Mouse (Mus musculus) midbrain, embryonic 12.5 days (tissue): ENCODE data around the gene Oaz2. TPM values are rescaled to one million over a fixed set of nuclear protein-coding genes. Genes with fewer than 3 reads are reported as not detected.
A peak's percentile ranks its signal among the peaks of the same experiment; 100 is the strongest.
"Not testable (repeated sequence)": the region's sequence is repeated elsewhere in the genome, so short reads cannot be mapped to it uniquely, and the experiment has no call there.

ENCODE experiments used
- ATAC-seq: fragments of 200-750 bp; cut with Nextera tagmentation; 2 replicates; pipeline ENCODE4 v1.8.0; 2017; ENCODE audit warnings: low read depth, moderate TSS enrichment, moderate library complexity; ENCODE audit not compliant: low FRiP score
- H3K27ac ChIP-seq: fragments of 300-500 bp; sonication (generic); replicated peaks from 2 replicates; pipeline ENCODE4 v1.5.1; 2016; ENCODE audit warnings: mild to moderate bottlenecking
- H3K27me3 ChIP-seq: fragments of 300-500 bp; sonication (generic); 2 replicates; pipeline ENCODE4 v1.6.1; 2016; ENCODE audit warnings: mild to moderate bottlenecking
- H3K36me3 ChIP-seq: fragments of 300-500 bp; sonication (generic); 2 replicates; pipeline ENCODE4 v1.6.1; 2016
- H3K4me1 ChIP-seq: fragments of 300-500 bp; sonication (generic); 2 replicates; pipeline ENCODE4 v1.6.1; 2016
- H3K4me2 ChIP-seq: fragments of 300-500 bp; sonication (generic); replicated peaks from 2 replicates; pipeline ENCODE4 v1.6.1; 2016; ENCODE audit warnings: mild to moderate bottlenecking, moderate library complexity
- H3K4me3 ChIP-seq: fragments of 300-500 bp; sonication (generic); 2 replicates; pipeline ENCODE4 v1.5.1; 2016; ENCODE audit warnings: mild to moderate bottlenecking
- H3K9ac ChIP-seq: fragments of 300-500 bp; sonication (generic); replicated peaks from 2 replicates; pipeline ENCODE4 v1.6.1; 2016; ENCODE audit warnings: mild to moderate bottlenecking, moderate library complexity
- H3K9me3 ChIP-seq: fragments of 300-500 bp; sonication (generic); 2 replicates; pipeline ENCODE4 v1.6.1; 2016; ENCODE audit warnings: mild to moderate bottlenecking
- WGBS: fragments of 180-500 bp; shearing (Covaris S2); methylation state at CpG from one replicate; pipeline ENCODE4 v1.1.7; 2016; 5-methylcytosine and 5-hydroxymethylcytosine counted together
- polyA plus RNA-seq: library from polyadenylated mRNA; unstranded; fragments of >200 nt; fragmentation: Nextera tagmentation; extraction: Ambion mirVana; gene quantifications from 2 replicates; pipeline ENCODE4 v1.2.1, GENCODE M21; 2016

The Oaz2 gene
- polyA plus RNA-seq, 1 experiment from 2014 or later: 262 TPM

DNA sequence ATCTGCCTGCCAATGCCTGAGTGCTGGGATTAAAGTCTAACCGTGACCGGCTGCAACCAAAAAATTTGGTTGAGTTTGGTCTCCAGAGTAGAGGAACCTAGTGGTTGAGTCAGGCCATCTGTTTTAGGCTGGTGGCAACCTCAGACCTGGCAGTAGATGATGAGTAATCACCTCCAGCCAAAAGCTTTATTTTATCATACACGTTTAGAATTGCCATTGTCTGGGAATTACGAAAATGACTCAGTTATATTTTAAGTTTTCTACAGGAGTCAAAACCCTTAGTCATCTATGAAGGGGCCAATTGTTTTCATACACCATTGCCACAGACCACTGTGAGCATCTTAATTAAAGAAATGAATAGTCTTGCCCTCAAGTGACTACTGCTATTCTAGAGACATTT, 30.9 kb upstream of the Oaz2 start:
- peaks cover 40% of the 10 kb centered on the region for H3K27me3 ChIP-seq
- H3K9me3 ChIP-seq: no peaks in the 10 kb centered on the region
- 88% methylated on average over 4 of the region's 4 CpGs for WGBS
- ATAC-seq: no peak
- H3K36me3 ChIP-seq: no peaks in the 10 kb centered on the region
- no peak overlapping the region for H3K9ac ChIP-seq
- H3K4me3 ChIP-seq: no peak overlapping the region
- no peak overlapping the region for H3K4me2 ChIP-seq
- no peak overlapping the region for H3K27ac ChIP-seq
- peaks cover 12% of the 10 kb centered on the region for H3K4me1 ChIP-seq

DNA sequence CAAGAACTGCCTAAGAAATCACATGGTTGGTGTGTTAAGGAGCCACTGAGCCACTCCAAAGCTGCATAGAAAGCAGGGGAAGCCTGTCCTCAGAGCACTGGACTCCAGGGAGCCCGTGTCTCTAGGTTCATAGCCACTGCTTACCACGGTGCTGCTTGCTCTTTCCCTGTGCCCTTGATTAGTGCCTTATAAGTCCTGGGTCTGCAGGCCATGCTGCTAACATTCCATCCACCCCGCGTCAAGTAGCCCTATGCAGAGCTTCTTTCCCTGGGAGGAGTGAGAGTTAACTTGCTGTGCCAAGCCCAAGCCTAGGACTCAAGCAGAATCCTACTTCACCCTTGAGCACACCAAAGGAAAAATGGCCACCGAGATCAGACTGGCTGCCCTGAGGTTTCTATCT, 28.7 kb upstream of the Oaz2 start:
- H3K9ac ChIP-seq: no peak overlapping the region
- H3K9me3 ChIP-seq: no peaks in the 10 kb centered on the region
- H3K4me3 ChIP-seq: no peak overlapping the region
- 60% methylated on average over 5 of the region's 5 CpGs for WGBS
- peaks cover 12% of the 10 kb centered on the region for H3K4me1 ChIP-seq
- no peak overlapping the region for H3K4me2 ChIP-seq
- no peak for ATAC-seq
- peaks cover 20% of the 10 kb centered on the region for H3K27me3 ChIP-seq
- H3K27ac ChIP-seq: no peak overlapping the region
- no peaks in the 10 kb centered on the region for H3K36me3 ChIP-seq

DNA sequence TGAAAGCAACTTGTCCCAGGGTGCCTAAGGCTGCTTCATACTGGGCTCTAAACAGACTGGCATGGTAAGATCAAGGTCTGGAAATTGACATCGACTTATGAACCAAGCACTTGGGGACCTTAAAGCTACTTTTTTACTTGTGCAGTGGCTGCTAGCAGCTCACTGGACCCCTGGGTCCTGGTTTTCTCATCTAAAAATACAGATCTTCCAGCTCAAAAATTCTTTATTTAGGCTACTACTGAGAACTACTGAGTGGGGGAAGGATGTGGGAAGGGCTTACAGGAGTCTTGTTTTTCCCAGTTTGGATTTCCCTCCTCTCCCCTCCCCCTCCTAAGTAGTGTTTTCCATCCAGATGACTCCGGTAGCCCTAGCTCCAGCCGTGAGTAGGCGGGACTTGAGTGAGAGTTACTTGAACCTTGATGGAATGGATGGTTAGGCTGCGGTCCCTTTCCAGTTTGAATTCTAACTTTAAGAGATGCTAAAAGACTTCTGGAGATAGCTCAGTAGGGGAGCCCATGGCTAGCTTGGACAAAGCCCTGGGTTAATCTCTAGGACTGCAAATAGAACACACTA, 26.9 kb upstream of the Oaz2 start:
- no peak overlapping the region for H3K4me3 ChIP-seq
- ATAC-seq: no peak
- no peaks in the 10 kb centered on the region for H3K36me3 ChIP-seq
- no peak overlapping the region for H3K9ac ChIP-seq
- 4% methylated on average over 5 of the region's 5 CpGs for WGBS
- peaks cover 12% of the 10 kb centered on the region for H3K4me1 ChIP-seq
- H3K27me3 ChIP-seq: peaks cover 20% of the 10 kb centered on the region
- H3K27ac ChIP-seq: no peak overlapping the region
- peak overlapping the region; percentile 17; the same call in 1 of the 2 replicates for H3K4me2 ChIP-seq
- H3K9me3 ChIP-seq: no peaks in the 10 kb centered on the region

DNA sequence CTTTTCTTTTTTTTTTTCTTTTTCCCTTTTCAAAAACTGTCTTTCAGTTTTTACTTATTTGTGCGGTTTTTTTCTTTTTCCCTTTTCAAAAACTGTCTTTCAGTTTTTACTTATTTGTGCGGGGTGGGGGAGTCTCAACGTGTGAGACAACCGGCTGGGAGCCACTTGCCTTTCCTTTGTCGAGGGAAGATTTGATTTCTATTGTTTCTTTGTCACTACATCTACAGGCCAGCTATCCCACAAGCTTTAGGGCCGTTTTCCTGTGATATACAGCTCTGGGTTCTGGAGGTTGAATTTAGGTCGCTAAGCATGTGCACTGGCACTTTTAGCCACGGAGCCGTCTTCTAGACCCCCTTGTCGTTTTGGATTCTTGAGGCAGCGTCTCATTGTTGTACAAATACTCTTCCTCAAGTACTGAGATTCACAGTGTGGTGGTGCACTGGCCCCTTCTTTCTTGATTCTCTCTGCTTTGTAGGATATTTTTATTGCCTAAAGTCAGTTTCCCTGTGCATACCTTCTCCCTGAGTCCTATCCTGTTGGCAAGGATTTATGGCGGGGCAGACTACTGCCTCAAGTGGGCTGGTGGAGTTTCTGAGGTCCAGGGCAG, 26.3 kb upstream of the Oaz2 start:
- H3K4me3 ChIP-seq: no peak overlapping the region
- no peaks in the 10 kb centered on the region for H3K36me3 ChIP-seq
- H3K4me2 ChIP-seq: peak overlapping the region; percentile 25
- WGBS: 9% methylated on average over 12 of the region's 12 CpGs
- peaks cover 12% of the 10 kb centered on the region for H3K4me1 ChIP-seq
- H3K9me3 ChIP-seq: no peaks in the 10 kb centered on the region
- no peak overlapping the region for H3K9ac ChIP-seq
- H3K27me3 ChIP-seq: peaks cover 20% of the 10 kb centered on the region
- ATAC-seq: no peak
- H3K27ac ChIP-seq: no peak overlapping the region

DNA sequence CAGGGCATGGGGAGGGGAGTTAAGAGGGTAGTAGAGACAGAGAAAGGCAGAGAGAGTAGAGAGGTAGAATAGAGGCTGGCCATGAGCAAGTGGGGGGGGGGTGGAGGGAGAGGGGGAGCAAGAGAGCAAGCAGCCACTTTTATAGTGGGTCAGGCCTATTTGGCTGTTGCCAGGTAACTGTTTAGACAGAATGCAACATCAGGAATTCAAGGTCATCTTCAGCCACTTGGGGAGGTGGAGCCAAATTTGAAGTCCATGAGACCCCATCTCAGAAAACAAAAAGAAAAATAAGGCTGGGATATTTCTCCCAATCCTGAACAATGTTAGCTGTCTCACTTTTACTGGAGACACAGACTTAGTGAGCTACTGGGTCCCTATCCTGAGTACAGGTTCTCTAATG, 25.3 kb upstream of the Oaz2 start:
- ATAC-seq: no peak

DNA sequence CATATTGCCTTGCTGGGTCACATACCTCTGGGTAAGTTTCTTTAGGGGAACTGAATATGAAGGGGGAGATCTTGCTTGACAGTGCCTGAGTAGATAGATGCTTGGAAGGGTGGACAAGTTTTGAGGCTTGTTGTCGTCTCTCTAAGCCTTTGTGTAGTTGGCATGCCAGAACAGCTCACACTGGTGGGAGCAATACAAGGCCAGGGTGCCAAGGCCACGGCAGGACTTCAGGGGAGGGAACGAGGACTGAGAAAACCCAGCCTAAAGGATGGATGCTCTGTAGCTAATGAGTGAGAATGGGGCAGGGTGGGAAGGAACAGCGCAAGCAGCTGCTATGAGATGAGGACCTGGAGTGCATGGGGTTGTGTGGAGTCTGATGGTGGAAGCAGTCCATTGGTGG, 22.8 kb upstream of the Oaz2 start:
- no peak overlapping the region for H3K4me3 ChIP-seq
- no peak overlapping the region for H3K4me2 ChIP-seq
- no peaks in the 10 kb centered on the region for H3K36me3 ChIP-seq
- WGBS: 92% methylated on average over 4 of the region's 4 CpGs
- H3K27me3 ChIP-seq: peaks cover 8% of the 10 kb centered on the region
- peaks cover 12% of the 10 kb centered on the region for H3K4me1 ChIP-seq
- no peaks in the 10 kb centered on the region for H3K9me3 ChIP-seq
- ATAC-seq: no peak
- H3K9ac ChIP-seq: no peak overlapping the region
- no peak overlapping the region for H3K27ac ChIP-seq

More for the DNA sequence above, 25.3 kb upstream of the Oaz2 start:
- H3K4me1 ChIP-seq: peaks cover 12% of the 10 kb centered on the region
- no peak overlapping the region for H3K9ac ChIP-seq
- no peak overlapping the region for H3K4me2 ChIP-seq
- no peak overlapping the region for H3K27ac ChIP-seq
- H3K27me3 ChIP-seq: peaks cover 20% of the 10 kb centered on the region
- H3K36me3 ChIP-seq: no peaks in the 10 kb centered on the region
- no peak overlapping the region for H3K4me3 ChIP-seq
- H3K9me3 ChIP-seq: no peaks in the 10 kb centered on the region

DNA sequence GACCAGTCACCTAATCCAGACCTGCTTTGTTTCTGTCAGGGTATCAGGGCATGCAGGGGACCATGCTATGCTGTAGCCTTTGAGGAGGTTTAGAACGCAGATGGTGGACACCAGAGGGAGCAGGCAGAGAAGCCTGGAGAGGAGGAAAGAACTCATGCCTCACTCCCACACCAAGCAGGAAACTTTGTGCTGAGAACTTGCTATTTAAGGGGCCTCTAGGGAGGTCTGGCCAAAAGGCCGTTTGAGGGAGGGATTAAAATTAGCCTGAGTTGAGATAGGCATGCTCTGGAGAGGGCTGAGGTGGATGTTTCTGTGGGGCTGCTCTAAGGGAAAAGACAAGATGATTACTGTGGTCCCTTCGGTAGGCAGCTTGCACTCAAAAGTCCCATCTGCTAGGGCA, 21.8 kb upstream of the Oaz2 start:
- Histone ChIP-seq H3K27ac (no peak overlapping the region), H3K36me3 (no peaks in the 10 kb centered on the region), H3K27me3 (no peaks in the 10 kb centered on the region), H3K4me2 (no peak overlapping the region), H3K4me3 (no peak overlapping the region), H3K9ac (no peak overlapping the region), H3K9me3 (no peaks in the 10 kb centered on the region), H3K4me1 (peaks cover 7% of the 10 kb centered on the region)
- ATAC-seq: no peak
- 60% methylated on average over 3 of the region's 3 CpGs for WGBS

DNA sequence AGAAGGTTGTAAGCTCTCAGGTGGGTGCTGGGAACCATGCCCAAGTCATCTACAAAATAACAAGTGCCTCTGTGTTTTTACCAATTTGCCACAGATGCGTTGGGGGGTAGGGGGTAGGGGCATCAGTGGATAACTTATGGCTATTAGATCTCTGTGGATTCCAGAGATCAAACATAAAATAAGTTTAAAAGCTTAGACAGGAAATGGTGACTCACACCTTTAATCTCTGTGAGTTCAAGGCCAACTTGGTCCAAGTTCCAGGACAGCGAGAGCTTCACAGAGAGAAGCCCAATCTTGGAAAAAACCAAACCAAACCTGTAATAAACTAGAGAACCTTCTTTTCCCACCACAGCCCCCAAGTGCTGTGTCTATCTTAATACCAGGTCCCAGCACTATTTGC, 21.0 kb upstream of the Oaz2 start:
- WGBS: 94% methylated on average over 2 of the region's 2 CpGs
- Histone ChIP-seq H3K27me3 (no peaks in the 10 kb centered on the region), H3K4me1 (peaks cover 1% of the 10 kb centered on the region; the same call in 1 of the 2 replicates), H3K9ac (no peak overlapping the region), H3K27ac (no peak overlapping the region), H3K4me3 (no peak overlapping the region), H3K9me3 (no peaks in the 10 kb centered on the region), H3K4me2 (no peak overlapping the region), H3K36me3 (no peaks in the 10 kb centered on the region)
- ATAC-seq: no peak

DNA sequence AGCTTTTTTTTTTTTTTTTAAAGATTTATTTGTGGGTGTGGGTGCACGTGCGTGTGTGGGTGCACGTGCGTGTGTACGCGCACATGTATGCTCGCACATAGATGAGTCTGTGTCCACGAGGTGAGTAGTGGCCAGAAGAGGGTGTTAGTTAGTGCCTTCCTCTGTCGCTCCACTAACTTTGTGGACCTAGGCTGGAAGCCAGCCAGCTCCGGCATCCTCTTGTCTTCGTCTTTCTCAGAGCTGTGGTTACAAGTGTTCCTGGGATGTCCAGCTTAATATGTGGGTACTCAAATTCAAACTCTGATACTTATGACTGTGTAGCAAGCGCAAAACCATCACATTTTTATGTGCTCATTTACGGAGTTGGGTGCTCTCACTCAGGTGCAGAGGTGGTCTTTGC, 19.1 kb upstream of the Oaz2 start:
- no peak for ATAC-seq
- H3K4me3 ChIP-seq: no peak overlapping the region
- no peak overlapping the region for H3K9ac ChIP-seq
- no peaks in the 10 kb centered on the region for H3K9me3 ChIP-seq
- H3K27me3 ChIP-seq: no peaks in the 10 kb centered on the region
- no peaks in the 10 kb centered on the region for H3K36me3 ChIP-seq
- H3K4me1 ChIP-seq: no peaks in the 10 kb centered on the region
- no peak overlapping the region for H3K4me2 ChIP-seq
- WGBS: 94% methylated on average over 13 of the region's 13 CpGs
- no peak overlapping the region for H3K27ac ChIP-seq

DNA sequence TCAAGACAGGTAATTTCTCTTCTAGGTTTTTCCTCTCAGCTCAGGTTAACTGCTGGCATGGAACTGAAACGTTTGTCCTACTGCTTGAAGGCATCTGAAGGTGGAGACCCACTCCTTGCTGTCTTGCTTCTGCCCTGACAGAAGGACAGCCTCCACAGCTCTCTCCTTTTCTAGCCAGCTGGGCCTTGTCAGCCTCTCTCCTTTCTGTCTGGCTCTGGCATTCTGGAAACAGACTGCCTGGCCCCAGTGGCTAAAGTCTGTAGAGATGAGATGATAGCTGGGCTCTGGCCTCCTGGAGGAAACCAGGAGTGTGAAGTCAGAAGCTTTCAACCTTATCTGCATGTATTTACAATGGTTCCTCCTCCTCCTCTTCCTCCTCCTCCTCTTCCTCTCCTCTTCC, 17.8 kb upstream of the Oaz2 start:
- no peaks in the 10 kb centered on the region for H3K27me3 ChIP-seq
- H3K27ac ChIP-seq: no peak overlapping the region
- no peaks in the 10 kb centered on the region for H3K4me1 ChIP-seq
- H3K9ac ChIP-seq: 0 out of 2 replicates have a peak overlapping the region, but pooled peaks have one; percentile 0
- H3K4me3 ChIP-seq: no peak overlapping the region
- H3K4me2 ChIP-seq: no peak overlapping the region
- H3K36me3 ChIP-seq: no peaks in the 10 kb centered on the region
- no peaks in the 10 kb centered on the region for H3K9me3 ChIP-seq
- ATAC-seq: no peak
- WGBS: 70% methylated on average over 1 of the region's 1 CpGs

DNA sequence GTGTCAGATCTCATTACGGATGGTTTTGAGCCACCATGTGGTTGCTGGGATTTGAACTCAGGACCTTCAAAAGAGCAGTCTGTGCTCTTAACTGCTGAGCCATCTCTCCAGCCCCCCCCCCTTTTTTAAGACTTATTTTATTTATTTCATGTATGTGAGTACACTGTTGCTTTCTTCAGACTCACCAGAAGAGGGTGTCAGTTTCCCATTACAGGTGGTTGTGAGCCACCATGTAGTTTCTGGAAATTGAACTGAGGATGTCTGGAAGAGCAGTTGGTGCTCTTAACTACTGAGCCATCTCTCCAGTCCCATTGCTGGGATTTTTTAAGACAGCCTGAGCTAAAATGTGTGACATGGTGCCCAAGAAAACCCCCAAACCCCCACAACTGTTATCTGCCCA, 15.8 kb upstream of the Oaz2 start:
- not testable (repeated sequence) for H3K4me2 ChIP-seq, H3K27me3 ChIP-seq, H3K9me3 ChIP-seq, H3K9ac ChIP-seq, ATAC-seq, H3K4me3 ChIP-seq, H3K27ac ChIP-seq, H3K36me3 ChIP-seq, H3K4me1 ChIP-seq
- WGBS: 100% methylated on average over 1 of the region's 1 CpGs

DNA sequence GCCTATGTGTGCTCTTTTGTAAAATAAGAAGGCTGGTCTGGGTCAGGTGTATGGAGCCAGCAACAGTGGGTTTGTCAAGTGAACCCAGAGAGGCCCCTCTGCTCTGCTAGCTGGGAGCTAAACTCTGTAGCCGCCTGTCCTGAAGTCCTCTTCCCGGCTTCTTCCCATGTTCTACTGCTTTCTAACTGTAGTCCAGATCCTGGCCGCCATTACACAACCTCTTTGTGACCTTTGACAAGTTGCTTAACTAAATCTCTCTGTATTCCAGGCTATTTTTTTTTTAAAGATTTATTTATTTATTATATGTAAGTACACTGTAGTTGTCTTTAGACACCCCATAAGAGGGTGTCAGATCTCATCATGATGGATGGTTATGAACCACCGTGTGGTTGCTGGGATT, 14.1 kb upstream of the Oaz2 start:
- no peaks in the 10 kb centered on the region for H3K9me3 ChIP-seq
- H3K4me2 ChIP-seq: no peak overlapping the region
- no peak for ATAC-seq
- no peaks in the 10 kb centered on the region for H3K36me3 ChIP-seq
- no peak overlapping the region for H3K9ac ChIP-seq
- WGBS: 92% methylated on average over 4 of the region's 4 CpGs
- no peaks in the 10 kb centered on the region for H3K4me1 ChIP-seq
- H3K27ac ChIP-seq: no peak overlapping the region
- H3K27me3 ChIP-seq: no peaks in the 10 kb centered on the region
- no peak overlapping the region for H3K4me3 ChIP-seq

DNA sequence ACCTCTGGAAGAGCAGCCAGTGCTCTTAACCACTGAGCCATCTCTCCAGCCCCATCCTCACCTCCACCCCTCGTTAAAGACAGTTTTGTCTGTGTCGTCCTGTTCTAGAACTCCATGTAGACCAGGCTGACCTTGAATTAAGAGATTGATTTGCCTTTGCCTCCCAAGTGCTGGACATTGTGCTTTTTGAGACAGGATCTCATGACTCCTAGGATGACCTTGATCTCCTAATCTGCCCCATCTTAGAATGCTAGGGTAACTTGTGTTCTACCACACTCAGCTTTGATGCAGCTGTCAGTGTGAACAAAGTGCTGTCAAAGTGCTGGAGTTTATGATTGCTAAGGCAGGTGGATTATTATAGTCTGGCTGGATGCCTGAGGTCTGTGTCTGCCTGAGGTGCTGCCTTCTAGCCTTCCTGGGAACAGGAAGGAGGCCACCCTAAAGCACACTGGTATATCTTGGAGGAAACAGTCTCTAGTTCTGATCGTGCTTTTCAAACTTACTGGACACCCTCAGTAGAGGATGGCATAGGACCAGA, 13.0 kb upstream of the Oaz2 start:
- H3K4me2 ChIP-seq: no peak overlapping the region
- no peak overlapping the region for H3K9ac ChIP-seq
- WGBS: 88% methylated on average over 3 of the region's 3 CpGs
- H3K4me1 ChIP-seq: no peaks in the 10 kb centered on the region
- ATAC-seq: no peak
- H3K27ac ChIP-seq: no peak overlapping the region
- H3K9me3 ChIP-seq: no peaks in the 10 kb centered on the region
- H3K27me3 ChIP-seq: no peaks in the 10 kb centered on the region
- no peak overlapping the region for H3K4me3 ChIP-seq
- no peaks in the 10 kb centered on the region for H3K36me3 ChIP-seq
